Mouse (Mus musculus) liver, adult 2 months (tissue): ENCODE results near the gene Gm20388. TPM values are rescaled to one million over a fixed set of nuclear protein-coding genes. Genes with fewer than 3 reads are reported as not detected.

ENCODE experiments used
- DNase-seq: peaks from one replicate; pipeline ENCODE4 v3.0.0-alpha.2; 2011; ENCODE audit warnings: low read depth, low spot score; ENCODE audit errors: extremely low read depth
- H3K27ac ChIP-seq: fragments of 200-500 bp; replicated peaks from 2 replicates; pipeline ENCODE4 v1.5.1; 2012; ENCODE audit warnings: low read depth, mild to moderate bottlenecking, control low read depth, inconsistent platforms, low read length; ENCODE audit not compliant: insufficient read depth
- H3K27me3 ChIP-seq: fragments of 200-500 bp; 2 replicates; pipeline ENCODE4 v1.6.1; 2012; ENCODE audit warnings: mild to moderate bottlenecking, moderate library complexity, low read length, inconsistent platforms; ENCODE audit not compliant: control insufficient read depth, insufficient read depth
- H3K36me3 ChIP-seq: fragments of 200-500 bp; 2 replicates; pipeline ENCODE4 v1.6.1; 2012; ENCODE audit warnings: low read length, inconsistent platforms; ENCODE audit not compliant: control insufficient read depth, insufficient read depth
- H3K4me1 ChIP-seq: fragments of 200-500 bp; 2 replicates; pipeline ENCODE4 v1.6.1; 2011; ENCODE audit warnings: low read length; ENCODE audit not compliant: control insufficient read depth, insufficient read depth
- H3K4me3 ChIP-seq: fragments of 200-500 bp; 2 replicates; pipeline ENCODE4 v1.5.1; 2011; ENCODE audit warnings: low read depth, mild to moderate bottlenecking, control low read depth, low read length, moderate library complexity; ENCODE audit not compliant: insufficient read depth
- H3K79me2 ChIP-seq: fragments of 200-500 bp; 2 replicates; pipeline ENCODE4 v1.6.1; 2012; ENCODE audit warnings: inconsistent platforms, mild to moderate bottlenecking, low read length, moderate library complexity; ENCODE audit not compliant: control insufficient read depth, insufficient read depth
- H3K9ac ChIP-seq: fragments of 200-500 bp; 2 replicates; pipeline ENCODE4 v1.6.1; 2012; ENCODE audit warnings: low read depth, mild to moderate bottlenecking, control low read depth, inconsistent platforms, low read length
- CTCF ChIP-seq: fragments of 200-500 bp; IDR thresholded peaks from 2 replicates; pipeline ENCODE4 v1.5.1; 2011; ENCODE audit warnings: low read depth, low read length, control low read depth
- POLR2A ChIP-seq: fragments of 200-500 bp; IDR thresholded peaks from 2 replicates; pipeline ENCODE4 v1.6.1; 2011; ENCODE audit warnings: low read length, control low read depth; ENCODE audit not compliant: insufficient read depth; ENCODE audit errors: extremely low read depth
- WGBS: fragments of 180-500 bp; shearing (Covaris S2); methylation state at CpG from one replicate; pipeline ENCODE4 v1.1.7; 2018; 5-methylcytosine and 5-hydroxymethylcytosine counted together
- polyA plus RNA-seq: library from polyadenylated mRNA; depleted of rRNA; stranded (reverse); fragments of >200 nt; gene quantifications from 2 replicates; pipeline ENCODE4 v1.2.3, GENCODE M21; 2012
- total RNA-seq: library from RNA; depleted of rRNA; stranded (reverse); fragments of >200 nt; gene quantifications from 2 replicates; pipeline ENCODE4 v1.2.3, GENCODE M21; 2014

Gm20388 gene
- total and polyA plus RNA-seq, 2 experiments: 6.4 to 19.9 TPM

- H3K27ac ChIP-seq: no peak overlapping the region
- WGBS: 94% methylated on average over 6 of the region's 6 CpGs
These were observed 2375.1 kb downstream of the Gm20388 start for GRCm38 (mm10) chr8:122285727-122286126.

DNA sequence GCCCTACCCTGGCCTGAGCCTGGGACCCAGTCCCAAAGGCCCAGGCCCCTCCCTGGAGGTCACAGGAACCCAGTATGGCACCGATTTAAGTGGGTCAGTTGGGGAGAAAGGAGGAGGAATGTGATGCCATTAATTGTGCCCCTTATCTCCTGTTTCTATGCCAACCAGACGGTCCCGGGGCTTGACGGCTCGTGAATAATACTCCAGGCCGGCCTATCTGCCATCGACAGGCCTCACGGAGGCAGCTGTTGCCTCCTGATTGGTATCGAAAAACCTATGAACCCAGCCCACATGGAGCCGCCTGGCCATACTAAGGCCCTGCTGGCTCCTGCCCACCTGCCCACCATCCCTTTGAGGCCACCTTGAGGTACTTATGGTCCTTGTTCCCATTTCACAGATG, 2376.3 kb downstream of the Gm20388 start:
- no peaks in the 10 kb centered on the region for H3K36me3 ChIP-seq
- no peak overlapping the region for H3K9ac ChIP-seq
- no peak overlapping the region for H3K27ac ChIP-seq
- DNase-seq: no peak
- peaks cover 11% of the 10 kb centered on the region for H3K4me1 ChIP-seq
- H3K4me3 ChIP-seq: no peak overlapping the region
- TF ChIP-seq POLR2A (no peak), CTCF (no peak)
- H3K27me3 ChIP-seq: no peaks in the 10 kb centered on the region
- H3K79me2 ChIP-seq: peaks cover 87% of the 10 kb centered on the region
- WGBS: 89% methylated on average over 10 of the region's 10 CpGs

More at GRCm38 (mm10) chr8:122285727-122286126, 2375.1 kb downstream of the Gm20388 start:
- Histone ChIP-seq H3K4me1 (peaks cover 11% of the 10 kb centered on the region), H3K4me3 (no peak overlapping the region), H3K9ac (no peak overlapping the region), H3K27me3 (no peaks in the 10 kb centered on the region), H3K79me2 (peaks cover 77% of the 10 kb centered on the region), H3K36me3 (no peaks in the 10 kb centered on the region)
- no peak for DNase-seq
- TF ChIP-seq POLR2A: no peak
- TF ChIP-seq CTCF: no peak

DNA sequence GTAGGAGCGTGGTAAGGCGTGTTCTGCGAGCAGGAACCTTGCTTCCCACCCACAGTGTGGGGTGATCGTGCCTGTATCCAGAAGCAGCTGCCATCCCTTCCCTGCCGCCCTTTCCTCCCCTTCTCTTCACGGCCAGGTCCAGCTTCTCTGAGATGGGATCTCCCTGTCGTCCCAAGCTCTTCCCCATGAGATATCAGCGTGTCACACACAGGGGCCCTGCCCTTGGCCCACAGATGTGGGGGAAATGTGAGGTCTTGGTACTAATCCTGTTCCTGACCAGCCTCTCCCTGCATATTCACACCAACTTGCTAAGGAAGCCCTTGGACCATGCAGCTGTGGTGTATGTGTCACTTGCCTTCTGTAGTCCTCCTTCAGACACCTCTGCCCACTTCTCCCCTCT, 2377.1 kb downstream of the Gm20388 start:
- H3K79me2 ChIP-seq: peaks cover 86% of the 10 kb centered on the region
- H3K36me3 ChIP-seq: no peaks in the 10 kb centered on the region
- no peaks in the 10 kb centered on the region for H3K27me3 ChIP-seq
- peaks cover 11% of the 10 kb centered on the region for H3K4me1 ChIP-seq
- H3K4me3 ChIP-seq: no peak overlapping the region
- 84% methylated on average over 8 of the region's 8 CpGs for WGBS
- H3K27ac ChIP-seq: no peak overlapping the region
- TF ChIP-seq CTCF: no peak
- TF ChIP-seq POLR2A: no peak
- no peak for DNase-seq
- H3K9ac ChIP-seq: no peak overlapping the region

DNA sequence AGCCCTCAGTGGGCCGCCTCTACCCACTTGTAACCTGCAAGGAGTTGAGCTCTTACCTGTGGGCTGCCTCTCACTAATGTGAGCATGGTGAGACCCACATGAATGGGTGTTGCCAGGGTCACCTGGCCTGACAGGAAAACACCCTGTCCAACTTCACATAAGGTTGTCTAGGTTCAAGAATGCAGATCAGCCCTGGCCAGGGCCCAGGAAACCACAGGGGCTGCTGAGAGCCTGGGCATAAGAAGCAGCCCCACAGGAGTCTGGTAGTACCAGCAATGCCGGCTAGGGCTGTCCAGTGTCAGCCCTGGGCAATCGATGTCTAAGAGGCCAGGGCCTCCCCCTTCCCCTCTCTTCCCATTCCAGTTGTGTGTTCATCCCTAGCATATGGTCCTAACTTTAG, 2377.7 kb downstream of the Gm20388 start:
- WGBS: 77% methylated on average over 3 of the region's 3 CpGs
- no peak for DNase-seq
- no peak overlapping the region for H3K4me3 ChIP-seq
- no peak overlapping the region for H3K9ac ChIP-seq
- no peaks in the 10 kb centered on the region for H3K36me3 ChIP-seq
- peaks cover 11% of the 10 kb centered on the region for H3K4me1 ChIP-seq
- no peak overlapping the region for H3K27ac ChIP-seq
- H3K27me3 ChIP-seq: no peaks in the 10 kb centered on the region
- peaks cover 84% of the 10 kb centered on the region for H3K79me2 ChIP-seq
- no peak for TF ChIP-seq CTCF
- no peak for TF ChIP-seq POLR2A

- no peak for TF ChIP-seq POLR2A
- no peak for TF ChIP-seq CTCF
- Histone ChIP-seq H3K4me3 (no peak overlapping the region), H3K9ac (no peak overlapping the region)
These were observed 2380.4 kb downstream of the Gm20388 start for GRCm38 (mm10) chr8:122291075-122291474.

DNA sequence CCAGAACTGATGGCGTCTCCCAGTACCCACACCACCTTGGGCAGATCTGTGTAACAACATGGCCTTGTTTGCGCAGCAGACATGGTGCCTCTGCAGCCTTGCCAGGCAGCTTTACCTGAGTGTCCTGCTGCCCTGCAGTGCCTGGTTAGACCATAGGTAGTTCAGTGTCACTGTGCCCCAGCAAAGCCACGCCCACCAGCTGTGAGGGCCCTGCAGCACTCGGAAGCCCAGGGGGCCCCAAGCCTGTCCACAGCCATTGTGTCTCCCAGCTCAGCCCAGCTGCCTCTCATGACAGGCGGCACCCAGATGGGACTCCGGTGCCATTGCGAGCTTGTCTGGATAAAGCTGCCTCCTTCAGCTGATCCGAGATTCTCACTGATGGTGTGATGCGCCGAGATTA, 2380.9 kb downstream of the Gm20388 start:
- H3K36me3 ChIP-seq: no peaks in the 10 kb centered on the region
- no peaks in the 10 kb centered on the region for H3K27me3 ChIP-seq
- H3K4me3 ChIP-seq: no peak overlapping the region
- H3K4me1 ChIP-seq: peaks cover 18% of the 10 kb centered on the region
- WGBS: 92% methylated on average over 10 of the region's 10 CpGs
- DNase-seq: no peak
- no peak overlapping the region for H3K9ac ChIP-seq
- no peak overlapping the region for H3K27ac ChIP-seq
- peaks cover 61% of the 10 kb centered on the region for H3K79me2 ChIP-seq
- TF ChIP-seq CTCF (no peak), POLR2A (no peak)

More at GRCm38 (mm10) chr8:122291075-122291474, 2380.4 kb downstream of the Gm20388 start:
- DNase-seq: no peak
- Histone ChIP-seq H3K27ac (no peak overlapping the region), H3K36me3 (no peaks in the 10 kb centered on the region), H3K27me3 (no peaks in the 10 kb centered on the region), H3K79me2 (peaks cover 66% of the 10 kb centered on the region), H3K4me1 (peaks cover 14% of the 10 kb centered on the region)
- 71% methylated on average over 12 of the region's 12 CpGs for WGBS
